Mouse (Mus musculus) layer of hippocampus, adult 11-12 months (tissue): ENCODE data around the gene AL607142.1.

Experiments
- DNase-seq: peaks from one replicate; pipeline ENCODE4 v3.0.0; 2022; ENCODE audit warnings: low spot score

AL607142.1 gene

GRCm38 (mm10) chr4:120104599-120104998, 39.8 kb downstream of the AL607142.1 start:
- peak; percentile 73 for DNase-seq

- DNase-seq: no peak
These were observed 41.6 kb downstream of the AL607142.1 start for GRCm38 (mm10) chr4:120106362-120106761.

- DNase-seq: no peak
These were observed 43.0 kb downstream of the AL607142.1 start for GRCm38 (mm10) chr4:120107787-120108186.

GRCm38 (mm10) chr4:120115516-120115915, 50.7 kb downstream of the AL607142.1 start:
- no peak for DNase-seq

- no peak for DNase-seq
These were observed 51.5 kb downstream of the AL607142.1 start for GRCm38 (mm10) chr4:120116312-120116711.

- peak; percentile 63 for DNase-seq
These were observed 55.5 kb downstream of the AL607142.1 start for GRCm38 (mm10) chr4:120120276-120120675.

- DNase-seq: no peak
These were observed 59.9 kb downstream of the AL607142.1 start for GRCm38 (mm10) chr4:120124656-120125055.

- DNase-seq: no peak
These were observed 61.3 kb downstream of the AL607142.1 start for GRCm38 (mm10) chr4:120126047-120126446.

- DNase-seq: no peak
These were observed 62.5 kb downstream of the AL607142.1 start for GRCm38 (mm10) chr4:120127333-120127732.

GRCm38 (mm10) chr4:120128033-120128432, 63.2 kb downstream of the AL607142.1 start:
- no peak for DNase-seq

GRCm38 (mm10) chr4:120129233-120129885, 64.6 kb downstream of the AL607142.1 start:
- peak; percentile 65 for DNase-seq

GRCm38 (mm10) chr4:120130926-120131325, 66.1 kb downstream of the AL607142.1 start:
- DNase-seq: no peak

GRCm38 (mm10) chr4:120131441-120132220, 66.8 kb downstream of the AL607142.1 start:
- no peak for DNase-seq

- no peak for DNase-seq
These were observed 69.4 kb downstream of the AL607142.1 start for GRCm38 (mm10) chr4:120134223-120134622.

- no peak for DNase-seq
These were observed 77.0 kb downstream of the AL607142.1 start for GRCm38 (mm10) chr4:120141810-120142209.

- no peak for DNase-seq
These were observed 78.1 kb downstream of the AL607142.1 start for GRCm38 (mm10) chr4:120142905-120143304.
